Mouse (Mus musculus): Measurements from ENCODE around the gene Gtpbp6. TPM values are rescaled to one million over a fixed set of nuclear protein-coding genes. Genes with fewer than 3 reads are reported as not detected.
A peak's percentile ranks its signal among the peaks of the same experiment; 100 is the strongest.
"Not testable (repeated sequence)": the region's sequence is repeated elsewhere in the genome, so short reads cannot be mapped to it uniquely, and the experiment has no call there.

Gene Gtpbp6
- polyA plus RNA-seq, 1 experiment from 2014 or later, result 29.4 TPM

- peak overlapping the region; percentile 52; the same call in 1 of the 2 replicates for H3K27ac ChIP-seq
- H3K27me3 ChIP-seq (replicated peaks), result no peaks in the 10 kb centered on the region
- peak overlapping the region; percentile 44 for H3K4me3 ChIP-seq (replicated peaks)
- peak; percentile 59 for ATAC-seq
- no peaks in the 10 kb centered on the region for H3K4me1 ChIP-seq (replicated peaks)
- H3K9me3 ChIP-seq, result no peaks in the 10 kb centered on the region
- WGBS, result 5% methylated on average over 4 of the region's 4 CpGs
- H3K4me2 ChIP-seq (replicated peaks), result peak overlapping the region; percentile 82
- H3K9ac ChIP-seq, result peak overlapping the region; percentile 48
- no peaks in the 10 kb centered on the region for H3K36me3 ChIP-seq
Observed at GRCm38 (mm10) chr5:110094847-110095213, 13.2 kb downstream of the Gtpbp6 start.

GRCm38 (mm10) chr5:110094030-110094846 is 13.8 kb downstream of the Gtpbp6 start, which contains the start of gene Gm35315:
TSS of gene Gm35315 (minus strand) at chr5:110094420.
- WGBS, result 1% methylated on average over 25 of the region's 25 CpGs
- H3K4me3 ChIP-seq (replicated peaks), result peak within 1 kb of the TSS; percentile 44
- H3K27ac ChIP-seq, result peak within 1 kb of the TSS; percentile 60; the same call in 1 of the 2 replicates

GRCm38 (mm10) chr5:110091546-110091945 is 16.5 kb downstream of the Gtpbp6 start:
- Histone ChIP-seq H3K9me3 (no peaks in the 10 kb centered on the region), H3K36me3 (no peaks in the 10 kb centered on the region), H3K27me3 (replicated peaks) (no peaks in the 10 kb centered on the region), H3K9ac (no peak overlapping the region), H3K4me1 (replicated peaks) (no peaks in the 10 kb centered on the region), H3K27ac (no peak overlapping the region), H3K4me3 (replicated peaks) (no peak overlapping the region), H3K4me2 (replicated peaks) (no peak overlapping the region)
- no peak for ATAC-seq
- WGBS, result 63% methylated on average over 2 of the region's 2 CpGs

More at GRCm38 (mm10) chr5:110094030-110094846, 13.8 kb downstream of the Gtpbp6 start, which contains the start of gene Gm35315:
- peak within 1 kb of the TSS; percentile 82 for H3K4me2 ChIP-seq (replicated peaks)
- no peaks in the 10 kb centered on the region for H3K27me3 ChIP-seq (replicated peaks)
- H3K36me3 ChIP-seq, result no peaks in the 10 kb centered on the region
- H3K9me3 ChIP-seq, result no peaks in the 10 kb centered on the region
- no peaks in the 10 kb centered on the region for H3K4me1 ChIP-seq (replicated peaks)
- H3K9ac ChIP-seq, result peak within 1 kb of the TSS; percentile 48
- ATAC-seq, result peak; percentile 98

GRCm38 (mm10) chr5:110086161-110086866 is 21.7 kb downstream of the Gtpbp6 start:
- Histone ChIP-seq H3K4me1 (replicated peaks) (no peaks in the 10 kb centered on the region), H3K36me3 (no peaks in the 10 kb centered on the region), H3K4me2 (replicated peaks) (no peak overlapping the region), H3K9me3 (no peaks in the 10 kb centered on the region), H3K4me3 (replicated peaks) (no peak overlapping the region), H3K27ac (no peak overlapping the region), H3K9ac (no peak overlapping the region), H3K27me3 (replicated peaks) (no peaks in the 10 kb centered on the region)
- 35% methylated on average over 14 of the region's 14 CpGs for WGBS
- ATAC-seq, result no peak

- no peak for ATAC-seq
- Histone ChIP-seq H3K27ac (no peak overlapping the region), H3K9me3 (peaks cover 7% of the 10 kb centered on the region; the same call in 1 of the 2 replicates), H3K4me2 (replicated peaks) (no peak overlapping the region), H3K4me3 (replicated peaks) (no peak overlapping the region), H3K9ac (no peak overlapping the region), H3K36me3 (no peaks in the 10 kb centered on the region), H3K27me3 (replicated peaks) (no peaks in the 10 kb centered on the region), H3K4me1 (replicated peaks) (no peaks in the 10 kb centered on the region)
- 83% methylated on average over 4 of the region's 4 CpGs for WGBS
Observed at GRCm38 (mm10) chr5:110082961-110083360, 25.0 kb downstream of the Gtpbp6 start.

- not testable (repeated sequence) for H3K9ac ChIP-seq; H3K4me2 ChIP-seq (replicated peaks); ATAC-seq; H3K4me1 ChIP-seq (replicated peaks); H3K4me3 ChIP-seq (replicated peaks); H3K27me3 ChIP-seq (replicated peaks); H3K27ac ChIP-seq; H3K9me3 ChIP-seq; H3K36me3 ChIP-seq
- 93% methylated on average over 2 of the region's 2 CpGs for WGBS
Observed at GRCm38 (mm10) chr5:110072413-110072812, 35.6 kb downstream of the Gtpbp6 start, which contains the start of gene Gm17655. TSS of gene Gm17655 (minus strand) at chr5:110072513.

- peak; percentile 100 for ATAC-seq
Observed at GRCm38 (mm10) chr5:110057637-110058408, 50.2 kb downstream of the Gtpbp6 start.

More at GRCm38 (mm10) chr5:110057637-110058408, 50.2 kb downstream of the Gtpbp6 start:
- Histone ChIP-seq H3K27ac (peak overlapping the region; percentile 77; the same call in 1 of the 2 replicates), H3K36me3 (no peaks in the 10 kb centered on the region), H3K9me3 (no peaks in the 10 kb centered on the region), H3K9ac (peak overlapping the region; percentile 67), H3K4me3 (replicated peaks) (peak overlapping the region; percentile 61), H3K4me2 (replicated peaks) (peak overlapping the region; percentile 61), H3K27me3 (replicated peaks) (no peaks in the 10 kb centered on the region), H3K4me1 (replicated peaks) (no peaks in the 10 kb centered on the region)
- under 1% methylated on average over 19 of the region's 19 CpGs for WGBS

Other genes starting within 250 kb of the Gtpbp6 start
- gene Gm15446, start 184.8 kb downstream of the Gtpbp6 start, polyA plus RNA-seq (2015; fragmentation: Nextera tagmentation; extraction: Ambion mirVana), result 0.44 and 0.60 TPM in 2 replicates
- gene Zfp932, start 111.7 kb downstream of the Gtpbp6 start, polyA plus RNA-seq (2015; fragmentation: Nextera tagmentation; extraction: Ambion mirVana), result 14.3 and 17.2 TPM in 2 replicates
- gene Gm17655, start 35.7 kb downstream of the Gtpbp6 start, polyA plus RNA-seq (2015; fragmentation: Nextera tagmentation; extraction: Ambion mirVana), result 2.2 and 2.3 TPM in 2 replicates
- gene Gm35315, start 13.8 kb downstream of the Gtpbp6 start, polyA plus RNA-seq (2015; fragmentation: Nextera tagmentation; extraction: Ambion mirVana), result 1.7 and 1.8 TPM in 2 replicates
- 0.89 and 0.92 TPM in 2 replicates for gene Plcxd1, start 8.2 kb downstream of the Gtpbp6 start, polyA plus RNA-seq (2015; fragmentation: Nextera tagmentation; extraction: Ambion mirVana)
- gene Zfp605, start 1.9 kb upstream of the Gtpbp6 start, polyA plus RNA-seq (2015; fragmentation: Nextera tagmentation; extraction: Ambion mirVana), result 3.9 and 4.0 TPM in 2 replicates
- 32.7 and 34.5 TPM in 2 replicates for gene Chfr, start 27.6 kb upstream of the Gtpbp6 start, polyA plus RNA-seq (2015; fragmentation: Nextera tagmentation; extraction: Ambion mirVana)
- 16.1 and 17.1 TPM in 2 replicates for gene Golga3, start 68.5 kb upstream of the Gtpbp6 start, polyA plus RNA-seq (2015; fragmentation: Nextera tagmentation; extraction: Ambion mirVana)
- gene Ankle2, start 122.8 kb upstream of the Gtpbp6 start, polyA plus RNA-seq (2015; fragmentation: Nextera tagmentation; extraction: Ambion mirVana), result 21.3 and 24.7 TPM in 2 replicates
- gene Pgam5, start 161.7 kb upstream of the Gtpbp6 start, polyA plus RNA-seq (2015; fragmentation: Nextera tagmentation; extraction: Ambion mirVana), result 58.4 and 59.7 TPM in 2 replicates
- gene Pxmp2, start 178.0 kb upstream of the Gtpbp6 start, polyA plus RNA-seq (2015; fragmentation: Nextera tagmentation; extraction: Ambion mirVana), result 9.8 and 10.9 TPM in 2 replicates
- gene Pole, start 178.1 kb upstream of the Gtpbp6 start, polyA plus RNA-seq (2015; fragmentation: Nextera tagmentation; extraction: Ambion mirVana), result 20.4 and 22.0 TPM in 2 replicates
- gene P2rx2, start 235.0 kb upstream of the Gtpbp6 start, polyA plus RNA-seq (2015; fragmentation: Nextera tagmentation; extraction: Ambion mirVana), result 0.61 and 1.4 TPM in 2 replicates
- gene Lrcol1, start 236.5 kb upstream of the Gtpbp6 start, polyA plus RNA-seq (2015; fragmentation: Nextera tagmentation; extraction: Ambion mirVana), result not detected in 2 replicates

All from intestine, embryonic 15.5 days (tissue).